Mouse (Mus musculus) forebrain, embryonic 15.5 days (tissue): Measurements from ENCODE around the gene Cep70. TPM values are rescaled to one million over a fixed set of nuclear protein-coding genes. Genes with fewer than 3 reads are reported as not detected.
A peak's percentile ranks its signal among the peaks of the same experiment; 100 is the strongest.

ENCODE experiments used
- ATAC-seq: fragments of 200-750 bp; cut with Nextera tagmentation; replicated peaks from 2 replicates; pipeline ENCODE4 v1.8.0; 2017; ENCODE audit warnings: mild to moderate bottlenecking, moderate TSS enrichment, moderate library complexity
- H3K27ac ChIP-seq: fragments of 300-500 bp; sonication (generic); replicated peaks from 2 replicates; pipeline ENCODE4 v1.5.1; 2015; ENCODE audit warnings: mild to moderate bottlenecking, inconsistent platforms
- H3K27me3 ChIP-seq: fragments of 300-500 bp; sonication (generic); 2 replicates; pipeline ENCODE4 v1.6.1; 2015; ENCODE audit warnings: inconsistent platforms
- H3K36me3 ChIP-seq: fragments of 300-500 bp; sonication (generic); 2 replicates; pipeline ENCODE4 v1.6.1; 2015; ENCODE audit warnings: mild to moderate bottlenecking, inconsistent platforms
- H3K4me1 ChIP-seq: fragments of 300-500 bp; sonication (generic); 2 replicates; pipeline ENCODE4 v1.6.1; 2015; ENCODE audit warnings: inconsistent platforms
- H3K4me2 ChIP-seq: fragments of 300-500 bp; sonication (generic); replicated peaks from 2 replicates; pipeline ENCODE4 v1.6.1; 2015; ENCODE audit warnings: mild to moderate bottlenecking, inconsistent platforms
- H3K4me3 ChIP-seq: fragments of 300-500 bp; sonication (generic); 2 replicates; pipeline ENCODE4 v1.5.1; 2015; ENCODE audit warnings: mild to moderate bottlenecking, inconsistent platforms
- H3K9ac ChIP-seq: fragments of 300-500 bp; sonication (generic); replicated peaks from 2 replicates; pipeline ENCODE4 v1.6.1; 2015; ENCODE audit warnings: mild to moderate bottlenecking, inconsistent platforms
- H3K9me3 ChIP-seq: fragments of 300-500 bp; sonication (generic); 2 replicates; pipeline ENCODE4 v1.6.1; 2016; ENCODE audit warnings: inconsistent platforms
- WGBS: fragments of 180-500 bp; shearing (Covaris S2); methylation state at CpG from one replicate; pipeline ENCODE4 v1.1.7; 2015; ENCODE audit warnings: mixed read lengths; 5-methylcytosine and 5-hydroxymethylcytosine counted together
- polyA plus RNA-seq: library from polyadenylated mRNA; unstranded; fragments of >200 nt; fragmentation: Nextera tagmentation; extraction: Ambion mirVana; gene quantifications from 2 replicates; pipeline ENCODE4 v1.2.1, GENCODE M21; 2015

Gene Cep70
- 77.7 and 78.8 TPM in 2 replicates for polyA plus RNA-seq

- Histone ChIP-seq H3K36me3 (no peaks in the 10 kb centered on the region), H3K4me2 (peak within 1 kb of the TSS; percentile 59), H3K9me3 (no peaks in the 10 kb centered on the region), H3K4me1 (peaks cover 40% of the 10 kb centered on the region), H3K4me3 (peak within 1 kb of the TSS; percentile 74), H3K27ac (peak within 1 kb of the TSS; percentile 82), H3K9ac (peak within 1 kb of the TSS; percentile 77), H3K27me3 (no peaks in the 10 kb centered on the region)
- WGBS: under 1% methylated on average over 66 of the region's 66 CpGs
- ATAC-seq: peak; percentile 94
These were observed at the start of gene Cep70 for GRCm38 (mm10) chr9:99243190-99243894. Cep70 (plus strand) TSS chr9:99243367.

DNA sequence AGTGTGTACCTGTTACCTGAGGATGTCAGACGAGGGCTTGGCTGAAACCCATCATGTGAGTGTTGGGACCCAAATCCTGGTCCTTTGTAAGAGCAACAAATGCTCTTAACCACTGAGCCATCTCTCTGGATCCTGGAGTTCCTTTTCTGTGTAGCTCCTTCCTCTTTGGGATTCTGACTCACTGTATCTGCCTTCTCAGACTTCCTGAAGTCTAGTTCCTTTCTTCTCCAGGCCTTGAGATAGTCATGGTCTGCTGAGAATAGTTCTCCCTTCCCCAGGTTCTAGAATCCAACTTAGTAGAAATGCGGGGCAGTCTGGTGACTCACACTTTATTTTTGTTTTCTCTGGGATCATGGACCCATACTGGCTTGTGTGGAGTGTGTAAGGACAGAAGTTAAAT, 30.5 kb upstream of the Cep70 start:
- H3K9ac ChIP-seq: no peak overlapping the region
- no peak overlapping the region for H3K27ac ChIP-seq
- no peak overlapping the region for H3K4me3 ChIP-seq
- no peaks in the 10 kb centered on the region for H3K4me1 ChIP-seq
- 82% methylated on average over 2 of the region's 2 CpGs for WGBS
- no peaks in the 10 kb centered on the region for H3K36me3 ChIP-seq
- no peaks in the 10 kb centered on the region for H3K9me3 ChIP-seq
- no peak overlapping the region for H3K4me2 ChIP-seq
- no peak for ATAC-seq
- H3K27me3 ChIP-seq: no peaks in the 10 kb centered on the region

DNA sequence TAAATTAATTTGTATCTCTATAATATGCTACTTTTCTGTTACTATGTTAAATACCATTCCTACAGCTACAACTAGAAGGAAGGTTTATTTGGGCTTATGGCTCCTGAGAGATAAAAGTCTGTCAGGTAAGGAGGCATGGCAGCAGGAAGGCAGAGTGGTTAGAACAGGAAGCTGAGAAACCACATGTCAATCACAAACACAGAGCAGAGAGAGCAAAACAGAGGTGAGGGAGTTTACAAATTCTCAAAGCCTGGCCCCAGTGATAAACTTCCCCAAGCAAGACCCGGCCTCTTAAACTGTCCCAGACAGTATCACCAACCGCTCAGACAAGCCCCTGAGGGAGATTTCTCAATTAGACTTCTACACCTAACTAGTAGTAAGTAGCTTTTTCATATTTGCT, 27.0 kb upstream of the Cep70 start:
- H3K36me3 ChIP-seq: no peaks in the 10 kb centered on the region
- H3K27ac ChIP-seq: no peak overlapping the region
- H3K9ac ChIP-seq: no peak overlapping the region
- H3K4me1 ChIP-seq: no peaks in the 10 kb centered on the region
- H3K4me2 ChIP-seq: no peak overlapping the region
- no peak overlapping the region for H3K4me3 ChIP-seq
- no peak for ATAC-seq
- 90% methylated on average over 2 of the region's 2 CpGs for WGBS
- H3K9me3 ChIP-seq: no peaks in the 10 kb centered on the region
- H3K27me3 ChIP-seq: no peaks in the 10 kb centered on the region

GRCm38 (mm10) chr9:99217999-99218719, 25.0 kb upstream of the Cep70 start:
- ATAC-seq: no peak
- Histone ChIP-seq H3K27me3 (no peaks in the 10 kb centered on the region), H3K36me3 (no peaks in the 10 kb centered on the region), H3K4me3 (no peak overlapping the region), H3K9me3 (no peaks in the 10 kb centered on the region), H3K27ac (no peak overlapping the region), H3K9ac (no peak overlapping the region), H3K4me2 (no peak overlapping the region), H3K4me1 (no peaks in the 10 kb centered on the region)
- WGBS: 34% methylated on average over 6 of the region's 6 CpGs

- H3K27ac ChIP-seq: no peak overlapping the region
- 90% methylated on average over 4 of the region's 4 CpGs for WGBS
- H3K9ac ChIP-seq: no peak overlapping the region
- no peaks in the 10 kb centered on the region for H3K4me1 ChIP-seq
- ATAC-seq: no peak
- no peaks in the 10 kb centered on the region for H3K9me3 ChIP-seq
- H3K4me2 ChIP-seq: no peak overlapping the region
- H3K36me3 ChIP-seq: no peaks in the 10 kb centered on the region
- H3K27me3 ChIP-seq: no peaks in the 10 kb centered on the region
- no peak overlapping the region for H3K4me3 ChIP-seq
These were observed 21.5 kb upstream of the Cep70 start for GRCm38 (mm10) chr9:99221636-99222035.

GRCm38 (mm10) chr9:99224583-99224982, 18.6 kb upstream of the Cep70 start:
- Histone ChIP-seq H3K27me3 (no peaks in the 10 kb centered on the region), H3K4me1 (no peaks in the 10 kb centered on the region), H3K4me3 (no peak overlapping the region), H3K4me2 (no peak overlapping the region), H3K27ac (no peak overlapping the region), H3K9ac (no peak overlapping the region), H3K9me3 (no peaks in the 10 kb centered on the region), H3K36me3 (no peaks in the 10 kb centered on the region)
- no peak for ATAC-seq
- 58% methylated on average over 3 of the region's 3 CpGs for WGBS

GRCm38 (mm10) chr9:99229450-99229849, 13.7 kb upstream of the Cep70 start:
- no peaks in the 10 kb centered on the region for H3K4me1 ChIP-seq
- H3K27ac ChIP-seq: no peak overlapping the region
- ATAC-seq: no peak
- H3K9ac ChIP-seq: no peak overlapping the region
- no peak overlapping the region for H3K4me2 ChIP-seq
- WGBS: 87% methylated on average over 14 of the region's 14 CpGs
- H3K9me3 ChIP-seq: no peaks in the 10 kb centered on the region
- H3K27me3 ChIP-seq: no peaks in the 10 kb centered on the region
- no peaks in the 10 kb centered on the region for H3K36me3 ChIP-seq
- no peak overlapping the region for H3K4me3 ChIP-seq

DNA sequence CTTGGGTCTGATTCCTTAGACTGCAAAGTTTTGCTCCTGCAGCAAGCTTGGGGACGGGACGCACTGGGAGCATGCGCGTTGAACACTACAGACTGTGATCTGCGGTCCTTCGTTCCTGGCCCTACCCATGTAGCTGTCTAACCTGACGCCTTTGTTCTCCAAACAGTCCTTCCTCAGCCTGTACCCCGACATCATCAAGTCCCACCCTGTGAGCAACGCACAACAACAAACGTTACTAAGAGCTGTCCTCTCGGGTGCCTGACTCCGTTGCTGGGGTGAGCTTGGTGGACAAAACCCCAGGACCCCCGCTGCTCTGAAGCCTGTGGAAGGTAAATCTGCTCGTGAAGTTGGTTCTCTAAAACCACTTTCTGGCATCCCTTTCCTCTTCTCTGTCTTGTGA, 6.0 kb upstream of the Cep70 start, which contains the start of gene Faiml:
Gene Faiml, minus strand, starts transcription at position 101 of the 400 bp plus-strand sequence.
- H3K36me3 ChIP-seq: no peaks in the 10 kb centered on the region
- WGBS: 85% methylated on average over 14 of the region's 14 CpGs
- H3K9me3 ChIP-seq: no peaks in the 10 kb centered on the region
- no peak within 1 kb of the TSS for H3K4me3 ChIP-seq
- peaks cover under 1% of the 10 kb centered on the region; the same call in 1 of the 2 replicates for H3K4me1 ChIP-seq
- no peak within 1 kb of the TSS for H3K27ac ChIP-seq
- no peak for ATAC-seq
- no peak within 1 kb of the TSS for H3K4me2 ChIP-seq
- H3K27me3 ChIP-seq: no peaks in the 10 kb centered on the region
- H3K9ac ChIP-seq: no peak within 1 kb of the TSS

DNA sequence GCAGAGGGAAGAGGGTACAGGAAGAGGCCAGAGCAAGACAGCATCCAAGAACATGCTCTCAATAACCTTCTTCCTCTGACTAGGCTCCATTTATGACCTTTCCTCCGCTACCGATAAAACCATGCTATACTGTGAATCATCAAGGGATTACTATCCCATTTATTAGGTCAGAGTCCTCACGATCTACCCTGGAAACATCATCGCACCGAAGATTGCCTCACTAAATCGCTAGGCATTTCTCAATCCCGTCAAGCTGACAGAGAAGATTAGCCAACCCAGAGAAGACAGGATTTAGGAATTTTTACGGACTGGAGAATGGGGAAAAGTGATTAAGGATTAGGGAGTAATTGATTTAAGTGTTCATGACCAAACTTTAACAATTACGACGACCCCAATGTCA, 4.9 kb upstream of the Cep70 start:
- ATAC-seq: no peak
- Histone ChIP-seq H3K9ac (no peak overlapping the region), H3K27ac (no peak overlapping the region), H3K4me3 (no peak overlapping the region), H3K4me2 (no peak overlapping the region), H3K9me3 (no peaks in the 10 kb centered on the region), H3K27me3 (no peaks in the 10 kb centered on the region), H3K36me3 (no peaks in the 10 kb centered on the region), H3K4me1 (peaks cover 9% of the 10 kb centered on the region)
- 79% methylated on average over 10 of the region's 10 CpGs for WGBS

DNA sequence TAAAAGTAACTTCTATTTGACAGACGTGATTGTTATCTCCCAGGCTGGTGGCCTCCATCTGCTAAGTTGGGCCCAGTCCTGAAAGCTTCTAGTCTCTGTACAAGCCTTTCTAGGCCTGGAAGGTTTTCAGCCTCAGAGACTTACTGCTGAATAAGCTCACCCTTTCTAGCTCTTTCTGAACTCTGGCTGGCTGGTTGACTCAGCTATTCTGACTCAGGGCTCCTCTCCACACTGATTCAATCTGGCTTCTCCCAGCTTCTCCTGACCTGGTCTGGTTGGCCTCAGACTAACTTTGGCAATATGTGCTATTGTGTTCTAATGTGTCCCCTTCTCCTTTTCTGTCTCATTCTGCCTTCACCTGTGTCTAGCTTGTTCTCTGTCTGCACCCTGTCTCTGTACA, 3.9 kb upstream of the Cep70 start:
- WGBS: 69% methylated on average over 1 of the region's 1 CpGs
- Histone ChIP-seq H3K27ac (no peak overlapping the region), H3K27me3 (no peaks in the 10 kb centered on the region), H3K4me2 (no peak overlapping the region), H3K36me3 (no peaks in the 10 kb centered on the region), H3K9me3 (no peaks in the 10 kb centered on the region), H3K4me3 (no peak overlapping the region), H3K9ac (no peak overlapping the region), H3K4me1 (peaks cover 13% of the 10 kb centered on the region)
- no peak for ATAC-seq

DNA sequence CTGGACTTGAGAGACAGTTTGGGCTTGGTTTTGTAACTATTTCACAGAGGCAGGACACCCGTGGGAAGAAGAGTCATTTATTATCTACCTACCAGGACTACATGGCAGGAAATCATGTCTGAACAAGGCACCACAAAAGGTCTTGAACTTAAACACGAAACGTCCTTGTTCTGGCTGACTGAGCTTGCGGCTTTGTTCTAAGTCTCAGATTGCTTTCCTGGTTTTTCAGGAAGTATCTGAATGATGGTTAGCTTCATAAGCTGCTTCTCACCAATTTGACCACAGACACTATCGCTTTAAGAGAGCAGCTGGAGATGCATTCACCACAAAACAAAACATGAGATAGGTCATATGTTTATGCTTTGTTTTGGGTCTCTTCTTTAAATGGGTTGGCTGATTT, 2.6 kb upstream of the Cep70 start:
- Histone ChIP-seq H3K9ac (no peak overlapping the region), H3K36me3 (no peaks in the 10 kb centered on the region)
- no peak for ATAC-seq

GRCm38 (mm10) chr9:99242035-99242434, 1.1 kb upstream of the Cep70 start:
- no peak overlapping the region for H3K9ac ChIP-seq
- H3K9me3 ChIP-seq: no peaks in the 10 kb centered on the region
- no peak overlapping the region for H3K27ac ChIP-seq
- no peak; the same call in 1 of the 2 replicates for ATAC-seq
- peaks cover 34% of the 10 kb centered on the region for H3K4me1 ChIP-seq
- WGBS: 3% methylated on average over 7 of the region's 7 CpGs
- H3K4me2 ChIP-seq: no peak overlapping the region
- no peaks in the 10 kb centered on the region for H3K27me3 ChIP-seq
- H3K4me3 ChIP-seq: no peak overlapping the region
- H3K36me3 ChIP-seq: no peaks in the 10 kb centered on the region

More for the DNA sequence above, 2.6 kb upstream of the Cep70 start:
- Histone ChIP-seq H3K4me1 (peaks cover 26% of the 10 kb centered on the region), H3K27ac (no peak overlapping the region), H3K4me2 (no peak overlapping the region), H3K27me3 (no peaks in the 10 kb centered on the region), H3K4me3 (no peak overlapping the region), H3K9me3 (no peaks in the 10 kb centered on the region)
- 87% methylated on average over 5 of the region's 5 CpGs for WGBS
